Mouse (Mus musculus): ENCODE data around the gene Fcho2. TPM values are rescaled to one million over a fixed set of nuclear protein-coding genes. Genes with fewer than 3 reads are reported as not detected.

The Fcho2 gene
- total RNA-seq, 2 experiments from 2014 or later = 21.2 to 26.9 TPM

DNA sequence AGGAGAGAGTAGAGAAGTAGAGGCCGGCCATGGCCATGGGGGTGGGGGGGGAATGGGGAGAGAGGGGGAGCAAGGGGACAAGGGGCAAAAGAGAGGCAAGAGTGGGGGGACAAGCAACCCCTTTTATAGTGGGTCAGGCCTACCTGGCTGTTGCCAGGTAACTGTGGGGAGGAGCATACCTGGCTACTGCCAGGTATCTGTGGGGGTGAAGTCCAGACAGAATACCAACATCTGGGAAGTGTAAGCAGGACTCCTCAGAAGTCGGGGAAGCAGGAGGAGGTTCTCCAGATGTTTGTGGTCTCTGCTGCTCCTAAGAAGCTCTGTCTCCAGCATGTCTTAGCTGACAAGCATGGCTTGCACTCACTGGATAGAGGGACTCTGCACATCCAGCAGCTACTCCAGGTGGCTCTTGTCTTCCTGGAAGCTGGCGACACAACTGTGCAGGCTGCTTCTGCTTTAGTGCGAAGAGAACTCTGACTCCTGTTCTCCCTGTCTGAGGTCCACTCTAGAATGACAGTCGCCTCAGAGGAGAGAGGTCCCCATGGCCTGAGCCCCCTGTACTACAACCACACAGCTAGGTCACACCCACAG lies 134.7 kb downstream of the Fcho2 start:
- intact Hi-C loops (cut with DNase I) = no loop called here
- no peak for TF ChIP-seq CTCF (IDR thresholded peaks at IDR 0.05)
- no peak for DNase-seq
- no peak overlapping the region for H3K4me3 ChIP-seq
- H3K27ac ChIP-seq = no peak overlapping the region

DNA sequence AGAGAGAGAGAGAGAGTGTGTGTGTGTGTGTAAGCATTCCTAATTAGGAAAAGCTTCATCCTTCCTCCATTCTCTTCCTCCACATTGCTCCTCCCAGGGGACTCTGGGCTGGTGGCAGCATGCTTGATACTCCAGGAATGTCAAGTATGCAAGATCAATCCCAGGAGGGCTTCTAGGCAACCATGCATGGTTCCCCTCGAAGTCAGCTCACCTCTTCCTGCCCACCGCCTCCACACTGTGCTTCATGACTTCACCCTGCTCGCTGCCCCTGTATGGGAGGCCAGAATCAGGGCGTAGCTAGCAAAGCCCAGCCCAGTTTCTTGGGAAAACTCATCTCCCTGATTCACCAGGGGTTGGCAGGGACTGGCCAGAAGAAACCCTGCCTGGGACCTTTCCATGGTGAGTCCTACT lies 135.6 kb downstream of the Fcho2 start:
- no peak for TF ChIP-seq CTCF (IDR thresholded peaks at IDR 0.05)
- H3K4me3 ChIP-seq = no peak overlapping the region
- intact Hi-C loops (cut with DNase I) = no loop called here
- H3K27ac ChIP-seq = no peak overlapping the region
- DNase-seq = no peak

DNA sequence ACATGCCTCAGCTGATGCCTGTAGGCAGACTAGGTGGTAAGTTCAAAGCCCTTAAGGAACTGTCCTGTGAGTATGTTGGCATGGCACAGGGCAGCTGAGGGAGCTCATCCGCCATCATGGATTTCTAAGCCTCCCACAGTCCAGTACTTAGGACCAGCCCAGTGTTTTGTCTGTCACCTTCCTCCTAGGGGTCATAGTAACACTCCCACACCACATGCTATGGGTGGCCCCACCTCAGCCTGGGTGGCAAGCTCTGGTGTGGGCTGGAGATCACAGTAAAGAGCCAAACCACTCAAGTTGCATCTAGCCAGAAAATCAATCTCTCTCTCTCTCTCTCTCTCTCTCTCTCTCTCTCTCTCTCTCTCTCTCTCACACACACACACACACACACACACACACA lies 136.0 kb downstream of the Fcho2 start:
- no peak overlapping the region for H3K27ac ChIP-seq
- no peak for TF ChIP-seq CTCF (IDR thresholded peaks at IDR 0.05)
- H3K4me3 ChIP-seq = no peak overlapping the region
- intact Hi-C loops (cut with DNase I) = no loop called here
- no peak for DNase-seq

DNA sequence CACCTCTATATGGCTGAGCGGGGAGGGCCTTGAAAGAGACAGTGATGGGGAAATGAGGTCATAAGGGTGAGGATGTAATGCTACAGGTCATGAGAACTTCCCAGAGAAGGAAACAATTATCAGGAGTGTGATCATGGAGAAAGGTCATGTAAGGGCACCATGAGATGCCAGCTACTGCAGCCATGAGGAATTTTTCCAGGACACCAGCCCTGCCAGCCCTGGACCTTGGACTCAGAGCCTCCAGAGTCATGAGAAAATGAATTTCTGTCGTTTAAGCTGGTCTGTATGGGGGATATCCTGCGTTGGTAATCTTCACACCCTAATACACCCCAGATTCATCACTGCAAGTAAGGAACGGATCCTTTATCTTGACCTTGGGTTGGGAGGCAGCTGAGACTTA lies 141.3 kb downstream of the Fcho2 start:
- Histone ChIP-seq H3K4me3 (no peak overlapping the region), H3K27ac (no peak overlapping the region)
- TF ChIP-seq CTCF (IDR thresholded peaks at IDR 0.05) = no peak
- DNase-seq = no peak
- intact Hi-C loops (cut with DNase I) = no loop called here

Other genes starting within 250 kb of the Fcho2 start
- not detected for gene Tmem174, start 178.0 kb downstream of the Fcho2 start, total RNA-seq (2021)
- gene Tmem171, start 120.6 kb downstream of the Fcho2 start, total RNA-seq (2021) = 1 to 10 TPM in 1 of 2 experiments, under 1 TPM in 1; 0.64 to 3.1 TPM
- gene Tnpo1, start 110.9 kb upstream of the Fcho2 start, total RNA-seq (2021) = 10 to 100 TPM; 32.2 to 39.3 TPM
- not detected for gene 1700024P04Rik, start 169.1 kb upstream of the Fcho2 start, total RNA-seq (2021)